Mouse (Mus musculus): ENCODE measurements at regions not wholly inside any gene's neighbourhood (a gene's known extent, or its start where the extent isn't known, plus 50 kb on each side); places are given as distances from the start of the nearest gene placed in this dataset.

DNA sequence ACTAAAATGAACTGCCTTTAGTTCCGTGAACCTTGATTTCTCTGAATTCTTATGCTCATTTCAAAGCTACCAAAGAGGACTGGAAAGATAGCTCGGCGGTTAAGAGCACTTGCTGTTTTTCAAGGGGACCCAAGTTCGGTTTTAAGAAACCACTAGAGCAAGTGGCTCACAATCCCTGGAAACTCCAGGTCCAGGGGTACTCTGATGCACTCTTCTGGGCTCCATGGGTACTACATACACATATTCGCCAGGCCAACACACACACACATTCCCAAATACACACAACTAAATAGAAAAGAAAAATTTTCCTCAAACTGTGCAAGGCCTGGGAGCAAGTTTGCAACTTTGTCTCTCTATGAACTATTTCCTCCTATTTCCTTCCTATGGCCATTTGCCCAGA lies 498.9 kb upstream of the Castor2 start:
- H3K27me3 ChIP-seq (ENCODE audit: insufficient read depth, low read length): no peaks in the 10 kb centered on the region
- no peak for ATAC-seq
- WGBS: 61% methylated on average over 5 of the region's 5 CpGs
- H3K9me3 ChIP-seq (ENCODE audit: low read length): no peaks in the 10 kb centered on the region
- no peaks in the 10 kb centered on the region for H3K4me1 ChIP-seq (ENCODE audit: insufficient read depth, low read length)
- H3K9ac ChIP-seq (replicated peaks; ENCODE audit: low read length): no peak overlapping the region
- no peaks in the 10 kb centered on the region for H3K36me3 ChIP-seq (ENCODE audit: insufficient read depth, low read length)
- peak; percentile 61 for TF ChIP-seq CTCF (IDR thresholded peaks at IDR 0.05; ENCODE audit: low read depth)
- H3K4me2 ChIP-seq (ENCODE audit: low read depth, low read length): no peak overlapping the region
- no peak overlapping the region for H3K27ac ChIP-seq
- DNase-seq (ENCODE audit: low spot score): peak; percentile 64
- H3K4me3 ChIP-seq (ENCODE audit: low read length): no peak overlapping the region

- DNase-seq (ENCODE audit: low spot score) (no peak), ATAC-seq (no peak)
- Histone ChIP-seq H3K27me3 (ENCODE audit: insufficient read depth, low read length) (no peaks in the 10 kb centered on the region), H3K9me3 (ENCODE audit: low read length) (no peaks in the 10 kb centered on the region), H3K27ac (no peak overlapping the region), H3K9ac (replicated peaks; ENCODE audit: low read length) (no peak overlapping the region), H3K4me3 (ENCODE audit: low read length) (no peak overlapping the region), H3K4me1 (ENCODE audit: insufficient read depth, low read length) (no peaks in the 10 kb centered on the region), H3K4me2 (ENCODE audit: low read depth, low read length) (no peak overlapping the region), H3K36me3 (ENCODE audit: insufficient read depth, low read length) (no peaks in the 10 kb centered on the region)
- whole genome bisulfite sequencing: 57% methylated on average over 3 of the region's 3 CpGs
- no peak for TF ChIP-seq CTCF (IDR thresholded peaks at IDR 0.05; ENCODE audit: low read depth)
Observed at GRCm38 (mm10) chr5:133598105-133598504, 501.4 kb upstream of the Castor2 start.

- Histone ChIP-seq H3K4me1 (ENCODE audit: insufficient read depth, low read length) (no peaks in the 10 kb centered on the region), H3K27ac (no peak overlapping the region), H3K36me3 (ENCODE audit: insufficient read depth, low read length) (no peaks in the 10 kb centered on the region), H3K9me3 (ENCODE audit: low read length) (no peaks in the 10 kb centered on the region), H3K4me3 (ENCODE audit: low read length) (no peak overlapping the region), H3K27me3 (ENCODE audit: insufficient read depth, low read length) (no peaks in the 10 kb centered on the region), H3K4me2 (ENCODE audit: low read depth, low read length) (no peak overlapping the region), H3K9ac (replicated peaks; ENCODE audit: low read length) (no peak overlapping the region)
- TF ChIP-seq CTCF (IDR thresholded peaks at IDR 0.05; ENCODE audit: low read depth): no peak
- ATAC-seq (no peak), DNase-seq (ENCODE audit: low spot score) (no peak)
Observed at GRCm38 (mm10) chr5:133586492-133586891, 513.0 kb upstream of the Castor2 start.

- Histone ChIP-seq H3K4me3 (ENCODE audit: low read length) (no peak overlapping the region), H3K4me1 (ENCODE audit: insufficient read depth, low read length) (no peaks in the 10 kb centered on the region), H3K9me3 (ENCODE audit: low read length) (no peaks in the 10 kb centered on the region), H3K9ac (replicated peaks; ENCODE audit: low read length) (no peak overlapping the region), H3K27ac (no peak overlapping the region), H3K4me2 (ENCODE audit: low read depth, low read length) (no peak overlapping the region), H3K36me3 (ENCODE audit: insufficient read depth, low read length) (no peaks in the 10 kb centered on the region), H3K27me3 (ENCODE audit: insufficient read depth, low read length) (no peaks in the 10 kb centered on the region)
- TF ChIP-seq CTCF (IDR thresholded peaks at IDR 0.05; ENCODE audit: low read depth): peak; percentile 78
- ATAC-seq: no peak
- 26% methylated on average over 3 of the region's 3 CpGs for WGBS
- DNase-seq (ENCODE audit: low spot score): peak; percentile 83
Observed at GRCm38 (mm10) chr5:133585181-133585580, 514.3 kb upstream of the Castor2 start.

- Histone ChIP-seq H3K4me1 (ENCODE audit: insufficient read depth, low read length) (no peaks in the 10 kb centered on the region), H3K27me3 (ENCODE audit: insufficient read depth, low read length) (no peaks in the 10 kb centered on the region), H3K9me3 (ENCODE audit: low read length) (no peaks in the 10 kb centered on the region), H3K4me3 (ENCODE audit: low read length) (no peak overlapping the region), H3K9ac (replicated peaks; ENCODE audit: low read length) (no peak overlapping the region), H3K4me2 (ENCODE audit: low read depth, low read length) (no peak overlapping the region), H3K27ac (no peak overlapping the region), H3K36me3 (ENCODE audit: insufficient read depth, low read length) (no peaks in the 10 kb centered on the region)
- DNase-seq (ENCODE audit: low spot score): no peak
- WGBS: 42% methylated on average over 6 of the region's 6 CpGs
- no peak for ATAC-seq
- TF ChIP-seq CTCF (IDR thresholded peaks at IDR 0.05; ENCODE audit: low read depth): no peak
Observed at GRCm38 (mm10) chr5:133576595-133576994, 522.9 kb upstream of the Castor2 start.

DNA sequence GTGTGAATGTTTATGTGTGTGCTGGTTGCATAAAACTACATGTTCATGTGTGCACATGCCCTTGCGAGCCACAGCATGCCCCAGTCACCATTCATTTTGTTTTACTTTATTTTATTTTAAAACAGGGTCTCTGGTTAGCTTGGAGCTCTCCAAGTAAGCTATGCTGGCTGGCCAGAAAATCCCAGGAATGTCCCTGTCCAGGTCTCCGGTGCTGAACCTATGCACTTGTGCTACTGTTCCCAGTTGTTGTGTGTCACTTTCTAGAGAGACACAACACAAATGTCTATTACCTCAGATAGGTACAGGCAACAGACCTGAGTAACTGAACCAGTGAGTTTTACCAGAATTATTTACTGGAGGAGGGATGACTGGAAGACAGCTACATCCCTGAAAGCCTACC lies 530.4 kb upstream of the Castor2 start:
- H3K27ac ChIP-seq: no peak overlapping the region
- no peak overlapping the region for H3K4me3 ChIP-seq (ENCODE audit: low read length)
- no peak for DNase-seq (ENCODE audit: low spot score)
- no peaks in the 10 kb centered on the region for H3K27me3 ChIP-seq (ENCODE audit: insufficient read depth, low read length)
- no peak overlapping the region for H3K4me2 ChIP-seq (ENCODE audit: low read depth, low read length)
- no peaks in the 10 kb centered on the region for H3K4me1 ChIP-seq (ENCODE audit: insufficient read depth, low read length)
- TF ChIP-seq CTCF (IDR thresholded peaks at IDR 0.05; ENCODE audit: low read depth): no peak
- H3K9me3 ChIP-seq (ENCODE audit: low read length): no peaks in the 10 kb centered on the region
- H3K36me3 ChIP-seq (ENCODE audit: insufficient read depth, low read length): no peaks in the 10 kb centered on the region
- ATAC-seq: no peak
- 83% methylated on average over 2 of the region's 2 CpGs for WGBS
- H3K9ac ChIP-seq (replicated peaks; ENCODE audit: low read length): no peak overlapping the region

DNA sequence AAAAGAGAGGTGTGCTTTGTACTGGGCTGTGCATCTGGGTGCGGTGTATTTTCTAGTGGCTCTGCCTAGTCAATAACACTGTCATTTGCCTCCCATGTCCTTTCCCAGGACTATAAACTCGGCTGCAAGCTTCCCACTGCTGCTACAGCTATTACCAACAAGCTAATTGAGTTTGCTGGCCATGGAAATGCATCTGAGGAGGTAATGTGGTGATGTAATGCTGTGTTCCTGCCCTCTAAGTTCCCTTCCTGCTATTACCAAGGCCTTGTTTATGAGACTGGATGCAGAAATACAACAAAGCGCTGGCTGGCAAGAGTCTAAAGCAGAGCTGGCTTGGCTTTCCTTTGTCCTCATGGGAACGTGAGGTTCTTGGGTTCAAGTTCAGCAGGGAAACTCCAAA lies 533.0 kb upstream of the Castor2 start:
- Histone ChIP-seq H3K27ac (no peak overlapping the region), H3K27me3 (ENCODE audit: insufficient read depth, low read length) (no peaks in the 10 kb centered on the region), H3K9ac (replicated peaks; ENCODE audit: low read length) (no peak overlapping the region), H3K9me3 (ENCODE audit: low read length) (no peaks in the 10 kb centered on the region), H3K4me1 (ENCODE audit: insufficient read depth, low read length) (no peaks in the 10 kb centered on the region), H3K4me2 (ENCODE audit: low read depth, low read length) (no peak overlapping the region), H3K4me3 (ENCODE audit: low read length) (no peak overlapping the region), H3K36me3 (ENCODE audit: insufficient read depth, low read length) (no peaks in the 10 kb centered on the region)
- no peak for ATAC-seq
- TF ChIP-seq CTCF (IDR thresholded peaks at IDR 0.05; ENCODE audit: low read depth): no peak
- no peak for DNase-seq (ENCODE audit: low spot score)
- WGBS: 66% methylated on average over 4 of the region's 4 CpGs
